Mouse (Mus musculus): ENCODE data around the gene Zdhhc22.

The Zdhhc22 gene

DNA sequence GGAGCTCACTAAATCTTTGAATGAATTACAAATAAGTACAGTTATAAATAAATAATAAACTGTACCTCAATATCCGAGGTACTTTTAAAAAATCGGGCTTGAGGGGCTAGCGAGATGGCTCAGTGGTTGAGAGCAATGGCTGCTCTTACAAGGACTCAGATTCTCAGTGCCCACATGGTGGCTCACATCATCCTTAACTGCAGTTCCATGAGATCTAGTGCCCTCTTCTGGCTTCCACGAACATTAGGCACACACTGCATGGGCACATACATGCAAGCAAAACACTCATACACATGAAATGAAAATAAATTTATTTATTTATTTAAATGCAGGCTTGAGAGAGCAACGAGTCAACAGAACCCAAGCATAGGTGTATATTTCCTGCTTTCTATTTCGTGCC, 5.7 kb upstream of the Zdhhc22 start:
- no peak for DNase-seq (ENCODE audit: low spot score in 2 of 2)

DNA sequence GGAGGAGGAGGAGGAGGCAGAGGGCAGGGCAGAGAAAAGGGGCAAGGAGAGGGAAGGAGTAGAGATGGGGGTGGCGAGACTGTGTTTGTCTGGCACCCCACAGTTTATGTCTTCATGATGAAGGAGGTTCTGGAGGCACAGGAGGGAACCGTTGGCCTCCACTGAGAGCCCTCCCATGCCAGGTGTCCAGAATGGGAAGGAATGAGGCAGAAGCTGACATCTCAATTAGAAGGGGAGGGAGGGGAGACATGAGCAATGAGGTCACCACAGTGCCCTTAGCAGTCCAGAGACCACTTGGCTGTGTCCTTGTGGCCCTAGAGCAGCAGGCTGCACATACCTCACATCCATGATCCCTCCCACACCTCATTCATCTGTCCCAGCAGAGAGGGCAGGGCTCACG, 4.5 kb upstream of the Zdhhc22 start:
- no peak for DNase-seq (ENCODE audit: low spot score in 2 of 2)

DNA sequence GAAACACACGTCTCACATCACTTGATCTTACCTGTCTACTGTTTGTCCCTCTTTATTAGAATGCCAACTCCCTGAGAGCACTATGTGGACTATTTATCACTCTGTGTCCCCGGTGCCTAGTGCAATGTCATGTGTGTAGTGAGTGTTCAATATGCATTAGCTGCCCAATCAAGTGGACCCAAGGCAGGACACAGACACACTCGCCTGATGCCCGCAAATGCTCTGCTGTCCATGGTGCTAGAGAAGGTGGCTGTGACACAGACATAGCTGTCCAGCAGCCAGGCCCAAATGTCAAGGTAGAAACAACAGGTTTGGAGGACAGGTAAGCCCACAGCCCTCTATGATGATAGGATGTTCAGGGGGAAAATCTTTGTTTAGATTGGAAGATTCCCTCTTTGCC, 3.9 kb upstream of the Zdhhc22 start:
- no peak for DNase-seq (ENCODE audit: low spot score in 2 of 2)

DNA sequence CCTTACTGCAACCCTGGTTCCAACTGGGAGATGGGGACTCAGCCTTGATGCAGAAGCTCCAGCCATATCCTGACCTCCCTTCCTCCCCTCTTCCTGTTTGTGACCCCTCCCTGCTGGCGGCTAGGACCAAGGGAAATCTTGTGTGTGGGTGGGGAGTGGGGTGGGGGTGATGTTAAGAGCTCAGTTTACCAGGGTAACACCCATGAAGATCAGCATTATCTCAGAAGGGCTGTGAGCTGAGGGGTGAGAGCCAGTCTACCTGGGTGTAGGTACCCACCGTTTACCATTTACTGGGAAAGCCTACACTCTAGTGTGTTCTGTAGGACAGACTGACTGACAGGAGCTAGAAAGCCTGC, 503 bp upstream of the Zdhhc22 start:
- no peak for DNase-seq (ENCODE audit: low spot score in 2 of 2)

DNA sequence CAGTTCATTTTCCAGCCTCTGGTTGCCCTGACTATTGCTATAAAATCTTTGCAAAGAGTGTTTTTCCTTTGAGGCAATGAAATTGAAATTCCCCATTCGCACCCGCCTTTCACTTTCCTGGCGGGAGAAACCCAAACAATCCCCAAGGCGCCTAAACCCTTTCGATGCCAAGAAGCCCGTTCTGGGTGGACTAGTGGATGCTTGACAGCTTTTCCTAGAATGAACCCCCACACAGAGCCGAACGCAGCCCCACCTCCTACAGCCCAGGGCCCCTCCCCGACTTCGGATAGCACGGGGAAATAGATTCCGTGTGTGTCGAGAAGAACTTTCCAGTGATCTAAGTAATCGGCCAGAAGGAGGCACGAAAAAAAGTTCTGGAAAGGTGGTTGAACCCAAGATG, 852 bp downstream of the Zdhhc22 start:
- DNase-seq (ENCODE audit: low spot score in 2 of 2): no peak

DNA sequence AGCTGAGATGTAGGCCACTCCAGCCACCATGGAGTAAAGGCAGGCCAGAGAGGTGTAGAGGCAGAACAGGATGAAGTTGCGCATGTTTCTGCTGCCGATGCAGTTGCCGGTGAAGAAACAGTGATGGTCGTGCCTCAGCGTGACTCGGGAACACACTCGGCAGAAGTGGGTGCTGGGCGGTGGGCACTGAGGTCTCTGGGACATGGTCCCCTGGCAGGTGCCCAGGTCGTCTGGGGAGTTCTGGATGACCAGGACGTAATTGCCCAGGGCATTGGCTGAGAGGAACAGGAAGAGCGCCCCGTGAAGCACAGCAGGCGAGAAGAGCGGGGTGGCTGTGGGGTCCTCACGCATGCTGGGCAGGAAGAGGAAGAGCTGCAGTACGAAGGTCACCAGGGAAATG, 2.0 kb downstream of the Zdhhc22 start:
- DNase-seq (ENCODE audit: low spot score in 2 of 2): no peak

DNA sequence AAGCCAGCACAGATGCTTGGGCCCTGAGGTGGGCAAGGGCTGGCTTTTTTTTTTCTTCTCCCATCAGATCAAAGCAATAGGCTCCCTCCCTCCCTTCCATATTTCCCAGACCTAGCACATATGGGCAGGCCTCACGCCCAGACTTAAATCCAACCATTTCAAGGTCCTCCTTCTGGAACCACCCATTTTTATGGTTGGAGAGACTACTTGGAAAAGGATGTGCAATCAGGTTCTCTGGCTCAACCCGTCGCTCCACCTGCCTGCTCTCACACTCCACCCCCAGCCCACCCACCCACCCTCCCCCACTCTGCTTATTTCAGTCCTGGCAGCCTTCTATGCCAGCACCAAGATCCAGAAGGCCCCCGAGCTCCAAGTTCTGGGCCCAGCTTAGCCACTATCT, 3.7 kb downstream of the Zdhhc22 start:
- DNase-seq (ENCODE audit: low spot score in 2 of 2): no peak

DNA sequence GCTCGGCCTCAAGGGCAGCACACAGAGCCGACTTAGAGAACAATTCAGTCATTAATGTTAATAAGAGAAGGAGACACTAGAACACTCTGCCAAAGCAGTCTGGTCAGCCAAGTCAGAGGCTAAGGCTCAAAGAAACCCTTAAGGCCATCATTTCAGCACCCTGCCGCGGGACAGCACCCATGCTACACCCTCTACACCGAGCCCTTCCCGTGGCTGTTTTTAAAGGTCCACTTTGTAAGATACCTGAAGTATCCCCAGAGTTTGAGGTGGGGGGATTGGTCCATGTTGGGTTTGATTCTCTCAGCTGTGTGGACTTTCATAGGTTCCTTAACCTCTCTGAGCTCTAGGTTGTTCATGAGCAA, 6.1 kb downstream of the Zdhhc22 start:
- DNase-seq (ENCODE audit: low spot score in 2 of 2): no peak

DNA sequence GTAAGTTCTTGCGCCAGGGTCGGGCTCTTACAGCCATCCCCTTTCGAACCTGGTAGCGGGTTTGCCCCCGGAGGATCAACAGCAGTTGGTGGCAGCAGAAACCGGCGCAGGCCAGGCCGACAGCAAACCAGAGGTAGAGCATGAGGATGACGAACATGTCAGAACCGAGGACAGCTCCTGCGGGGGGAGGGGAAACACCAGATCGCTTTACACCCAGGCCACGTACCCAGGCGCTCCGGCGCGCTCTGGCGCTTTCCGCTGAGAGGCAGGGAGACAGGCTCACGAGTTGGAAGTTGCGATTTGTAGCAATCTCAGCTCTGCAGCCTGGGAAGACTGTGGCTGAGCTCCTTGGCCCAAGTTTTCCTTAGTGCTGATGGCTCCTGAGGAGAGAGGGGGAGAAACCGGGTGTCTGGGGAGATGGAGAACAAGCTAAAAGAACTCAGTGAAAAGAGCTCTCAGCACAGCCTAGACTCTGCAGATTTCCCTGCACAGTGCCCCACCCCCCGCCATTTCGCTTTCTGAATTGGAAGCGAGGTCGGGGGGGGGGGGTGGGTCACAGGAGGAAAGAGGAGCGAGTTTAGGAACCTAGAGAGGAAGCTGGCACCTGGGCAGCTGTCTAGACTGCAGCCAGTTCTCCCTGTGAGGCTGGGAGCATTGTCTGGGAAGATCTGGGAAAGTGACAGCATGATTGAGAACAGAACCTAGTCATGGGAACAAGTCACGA, 6.6 kb downstream of the Zdhhc22 start:
- peak; percentile 61 to 65 for DNase-seq (ENCODE audit: low spot score in 2 of 2)

DNA sequence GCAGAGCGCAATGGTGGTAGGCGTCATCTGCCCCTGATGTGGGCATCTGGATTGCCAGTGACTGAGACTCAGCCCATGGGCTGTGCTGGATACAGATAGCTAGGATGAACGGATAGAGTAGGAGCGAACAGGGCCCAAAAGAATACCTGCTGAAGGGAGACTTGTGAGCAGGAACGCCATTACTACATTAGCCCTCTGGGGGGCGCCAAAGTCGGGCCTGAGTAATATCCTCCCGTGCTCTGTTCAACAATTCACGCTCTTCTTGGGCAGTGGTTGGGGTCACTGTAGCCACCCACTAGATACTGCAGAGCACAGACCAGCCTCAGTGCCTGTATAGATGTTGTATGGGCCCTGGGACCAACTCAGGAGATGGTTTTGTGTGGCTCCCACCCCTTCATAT, 9.1 kb downstream of the Zdhhc22 start:
- DNase-seq (ENCODE audit: low spot score in 2 of 2): no peak

DNA sequence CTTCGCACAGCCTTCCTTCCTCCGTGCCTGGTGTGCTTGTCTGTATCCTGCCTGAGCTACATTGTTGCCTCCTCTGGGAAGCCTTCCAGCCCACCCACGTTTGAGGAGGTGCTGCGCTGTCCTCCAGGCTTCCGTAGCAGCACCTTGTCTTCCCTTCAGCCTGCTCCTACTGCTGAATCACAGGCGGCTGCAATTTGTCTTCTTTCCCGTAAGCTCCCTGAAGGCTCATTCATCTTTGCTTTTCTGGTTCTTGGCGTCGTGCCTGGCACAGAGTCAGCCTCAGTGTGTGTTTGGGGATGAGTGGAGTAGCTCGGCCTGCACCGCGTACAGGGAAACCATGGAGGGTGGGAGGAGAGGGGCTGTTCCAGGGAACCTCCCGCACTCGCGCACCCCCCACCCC, 12.4 kb downstream of the Zdhhc22 start:
- DNase-seq (ENCODE audit: low spot score in 2 of 2): no peak

DNA sequence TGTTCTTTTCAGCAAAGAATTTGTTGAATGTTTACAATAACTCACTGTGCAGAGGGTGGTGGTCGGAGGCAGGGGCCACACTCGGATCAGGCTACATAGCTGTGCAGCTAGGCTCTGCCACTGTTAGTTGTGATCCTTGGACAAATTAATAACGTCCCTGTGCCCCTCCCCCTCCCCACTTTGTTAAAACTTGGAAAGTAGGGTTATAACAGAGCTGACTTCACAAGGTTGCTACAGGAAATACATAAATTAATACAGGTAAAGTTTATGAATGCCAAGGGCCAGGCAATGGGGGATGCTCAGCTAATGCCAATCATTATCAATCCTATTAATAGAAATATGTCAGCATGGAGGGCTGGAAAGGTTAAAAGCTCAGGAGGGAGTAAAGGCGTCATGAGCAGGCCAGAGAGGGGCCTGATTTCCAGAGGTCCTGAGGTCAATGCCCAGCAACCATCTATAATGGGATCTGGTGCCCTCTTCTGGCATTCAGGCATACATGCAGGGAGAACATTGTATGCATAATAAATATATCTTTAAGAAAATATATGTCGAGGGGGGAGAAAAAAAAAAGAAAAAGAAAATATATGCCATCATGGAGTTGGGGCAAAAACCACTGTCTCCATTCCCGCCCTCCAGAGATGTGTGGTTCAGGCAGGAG, 13.6 kb downstream of the Zdhhc22 start:
- no peak for DNase-seq (ENCODE audit: low spot score in 2 of 2)

DNA sequence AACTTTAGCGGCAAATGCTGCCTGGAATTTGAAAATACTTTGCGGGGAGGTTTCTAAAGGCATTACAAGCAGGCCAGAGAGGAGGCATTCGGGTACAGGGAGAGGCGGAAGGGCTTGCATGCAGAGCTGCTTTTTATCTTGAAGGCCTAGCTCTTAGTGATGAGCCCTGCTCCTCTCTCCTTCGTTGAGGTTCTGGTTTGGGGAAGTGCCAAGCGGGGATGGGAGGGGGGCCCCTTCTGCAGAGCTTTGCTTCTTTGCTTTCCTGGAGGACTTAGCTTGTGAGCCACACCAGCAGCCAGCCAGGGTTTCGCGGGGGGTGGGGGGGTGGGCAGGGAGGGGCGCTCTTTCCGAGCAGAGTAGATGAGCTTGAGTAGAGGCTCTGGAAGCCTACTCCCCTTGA, 14.5 kb downstream of the Zdhhc22 start:
- DNase-seq (ENCODE audit: low spot score in 2 of 2): no peak

DNA sequence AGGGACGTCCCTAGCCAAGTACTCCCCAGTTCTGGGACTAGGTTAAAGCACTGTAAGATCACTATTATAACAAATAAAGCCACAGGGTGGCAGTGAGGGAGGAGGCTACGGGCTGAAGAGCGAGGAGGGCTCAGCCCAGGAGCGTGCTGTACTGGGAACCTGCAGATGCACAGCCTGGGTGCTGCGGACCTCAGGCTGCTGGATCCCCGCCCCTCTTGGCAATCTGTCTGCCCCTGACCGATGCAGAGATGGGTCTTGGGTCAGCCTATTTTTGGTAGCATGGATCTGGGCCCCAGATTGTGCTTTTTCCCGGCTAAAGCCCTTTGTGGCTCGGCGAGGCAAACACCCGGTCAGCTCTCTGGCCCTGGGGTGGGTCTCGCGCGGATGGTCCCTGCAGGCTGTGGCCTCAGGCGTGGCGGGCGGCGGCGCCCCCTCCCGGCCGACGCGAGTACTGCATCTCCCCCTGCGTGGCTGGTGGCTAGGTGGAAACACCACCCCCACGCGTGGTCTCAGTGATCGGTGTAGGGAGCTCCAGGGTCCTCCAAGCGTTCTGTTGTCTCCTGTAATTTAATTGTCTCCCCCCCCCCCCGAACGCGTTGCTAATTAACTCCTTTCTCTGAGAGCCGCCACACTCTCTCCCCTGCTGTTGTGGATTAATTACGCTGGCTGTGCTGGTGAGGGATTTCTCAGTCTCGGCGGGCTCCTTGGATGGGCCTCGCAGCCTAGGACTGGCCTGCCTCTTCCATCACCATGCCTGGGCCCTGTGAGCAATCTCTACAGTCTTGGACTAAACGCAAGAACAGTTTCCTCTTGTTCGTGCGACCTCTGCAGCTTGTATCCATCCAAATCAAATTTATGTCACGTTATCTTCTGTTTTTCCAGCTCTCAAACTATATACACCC, 15.6 kb downstream of the Zdhhc22 start:
- DNase-seq (ENCODE audit: low spot score in 2 of 2): peak in 1 of 2 experiments; percentile 74

DNA sequence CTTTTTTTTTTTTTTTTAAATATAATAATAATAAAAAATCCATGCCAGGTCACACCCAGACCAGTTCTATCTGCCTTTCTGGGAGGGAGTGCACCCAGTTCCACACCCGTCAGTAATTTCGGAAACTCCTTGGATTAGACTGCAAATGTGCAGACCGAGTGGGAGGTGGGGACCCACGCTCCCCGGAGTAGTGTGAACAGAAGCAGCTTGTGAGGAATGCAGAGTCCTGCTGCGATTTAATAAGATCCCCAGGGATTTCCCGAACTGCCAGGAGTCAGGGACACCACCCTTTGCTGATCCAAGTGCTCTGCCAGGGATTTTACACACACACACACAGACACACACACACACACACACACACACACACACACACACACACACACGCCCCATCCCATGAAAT, 16.5 kb downstream of the Zdhhc22 start:
- no peak for DNase-seq (ENCODE audit: low spot score in 2 of 2)

DNA sequence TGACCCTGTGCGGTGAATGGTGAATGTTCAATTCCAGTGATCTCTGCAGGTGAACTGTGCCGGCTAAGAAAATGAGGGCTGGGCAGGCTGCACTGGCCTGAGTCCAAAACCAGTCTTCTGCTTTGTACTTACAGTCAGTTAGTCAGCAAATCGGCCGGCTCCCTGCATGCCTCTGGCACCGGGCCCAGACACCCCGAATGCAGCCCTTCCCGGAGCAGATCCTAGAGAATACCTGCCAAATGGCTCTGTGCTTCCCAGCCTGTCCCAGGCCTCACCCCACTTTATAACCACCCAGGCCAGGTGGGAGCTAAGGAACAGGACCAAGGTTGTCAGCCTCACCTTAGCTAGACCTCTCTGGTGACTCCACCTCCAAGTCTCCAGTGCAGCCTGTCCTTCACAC, 17.0 kb downstream of the Zdhhc22 start:
- peak in 1 of 2 experiments; percentile 69 for DNase-seq (ENCODE audit: low spot score in 2 of 2)

DNA sequence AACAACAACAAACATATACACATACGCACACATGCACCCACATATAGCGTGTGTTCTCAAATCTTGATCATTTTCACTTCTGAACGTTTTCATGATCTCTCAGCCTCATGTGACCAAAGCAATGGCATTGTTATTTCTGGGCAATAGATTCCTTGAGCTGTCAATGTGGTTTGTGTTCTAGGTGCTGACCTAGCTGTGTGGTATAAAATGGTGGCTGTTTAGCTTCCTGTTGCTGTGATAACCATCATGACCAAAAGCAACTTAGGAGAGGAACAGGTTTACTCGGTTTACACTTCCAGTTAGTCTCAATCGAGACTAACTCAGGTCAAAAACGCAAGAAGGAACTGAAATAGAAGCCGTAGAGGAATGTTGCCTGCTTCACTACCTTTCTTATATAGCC, 19.1 kb downstream of the Zdhhc22 start:
- DNase-seq (ENCODE audit: low spot score in 2 of 2): no peak

DNA sequence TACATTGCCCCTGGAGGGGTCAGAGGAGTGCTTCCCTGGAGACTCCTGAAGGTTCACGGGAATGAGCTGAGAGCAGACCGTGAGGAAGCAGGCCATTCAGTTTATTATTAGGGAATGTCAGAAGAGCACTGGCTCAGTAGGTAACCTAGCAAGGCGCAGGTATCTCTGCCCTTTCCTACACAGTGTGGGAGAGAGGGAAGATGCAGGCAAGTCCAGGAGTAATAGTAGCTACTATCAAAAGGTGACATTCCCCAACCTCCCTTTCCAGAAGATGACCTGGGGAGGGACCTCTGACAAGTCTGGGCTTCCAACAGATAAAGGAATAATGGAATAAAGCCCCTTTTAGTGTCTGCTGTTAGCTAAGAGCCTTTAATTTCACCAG, 21.0 kb downstream of the Zdhhc22 start:
- no peak for DNase-seq (ENCODE audit: low spot score in 2 of 2)

DNA sequence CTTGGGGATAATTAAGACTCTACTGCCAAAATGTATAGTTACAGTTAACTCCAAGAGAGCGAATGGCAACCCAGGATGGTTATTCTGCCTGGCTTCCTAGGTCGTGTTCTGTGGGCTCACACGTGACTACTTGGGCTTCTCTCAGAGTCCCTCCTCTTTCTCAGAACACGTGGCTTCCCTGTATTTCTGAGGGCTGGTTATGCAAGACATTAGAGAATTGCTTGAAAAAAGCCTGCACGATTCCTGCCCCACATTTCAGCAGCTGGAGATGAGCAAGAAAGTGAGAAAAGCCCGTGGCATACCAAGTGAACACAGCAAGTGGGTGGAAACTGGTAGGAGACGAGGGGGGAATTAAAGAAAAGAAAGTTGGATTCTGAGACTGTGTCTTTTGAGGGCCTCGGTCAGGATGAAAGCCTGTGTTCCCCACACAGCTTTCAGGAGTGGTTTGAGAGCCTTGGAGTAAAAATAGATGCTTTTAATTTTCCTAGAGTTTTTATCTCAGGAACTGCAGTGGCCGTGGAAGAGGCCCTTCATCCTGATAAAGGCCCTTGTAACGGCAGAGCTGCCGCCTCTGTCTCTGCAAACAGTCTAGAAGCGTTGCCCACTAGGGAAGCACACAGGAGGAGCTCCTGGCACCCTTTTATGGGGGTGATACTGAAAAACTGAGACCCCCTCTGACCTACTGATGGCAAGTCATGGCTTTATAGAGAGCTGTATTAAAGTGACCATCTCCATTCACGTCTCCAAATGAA, 21.6 kb downstream of the Zdhhc22 start:
- DNase-seq (ENCODE audit: low spot score in 2 of 2): peak in 1 of 2 experiments; percentile 77

DNA sequence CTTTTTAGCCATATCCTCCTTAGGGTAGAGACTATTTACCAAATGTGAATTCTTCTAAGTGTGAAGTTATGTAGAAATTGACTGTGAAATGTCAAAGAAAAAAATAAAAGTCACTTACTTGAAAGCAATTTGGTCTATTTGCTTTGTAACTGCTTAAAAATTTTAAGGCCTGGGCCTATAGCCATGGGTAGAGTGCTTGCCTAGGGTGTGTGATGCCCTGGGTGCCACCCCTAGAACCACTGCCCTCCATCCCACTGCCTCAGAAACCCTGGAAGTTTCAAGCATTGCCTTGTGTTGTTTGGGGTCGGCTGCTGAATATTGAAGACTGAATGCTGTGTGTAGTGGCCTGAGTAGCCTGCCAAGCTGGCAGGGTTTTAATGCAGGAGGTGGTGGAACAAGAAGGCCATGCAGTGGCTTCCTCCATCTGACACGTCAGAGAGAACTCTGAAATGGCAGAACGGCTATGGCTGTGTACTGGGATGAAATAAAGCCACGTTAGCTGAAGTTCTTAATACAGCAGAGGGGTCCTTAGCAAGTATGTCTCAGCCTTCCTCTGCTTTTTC, 24.9 kb downstream of the Zdhhc22 start:
- no peak for DNase-seq (ENCODE audit: low spot score in 2 of 2)

DNA sequence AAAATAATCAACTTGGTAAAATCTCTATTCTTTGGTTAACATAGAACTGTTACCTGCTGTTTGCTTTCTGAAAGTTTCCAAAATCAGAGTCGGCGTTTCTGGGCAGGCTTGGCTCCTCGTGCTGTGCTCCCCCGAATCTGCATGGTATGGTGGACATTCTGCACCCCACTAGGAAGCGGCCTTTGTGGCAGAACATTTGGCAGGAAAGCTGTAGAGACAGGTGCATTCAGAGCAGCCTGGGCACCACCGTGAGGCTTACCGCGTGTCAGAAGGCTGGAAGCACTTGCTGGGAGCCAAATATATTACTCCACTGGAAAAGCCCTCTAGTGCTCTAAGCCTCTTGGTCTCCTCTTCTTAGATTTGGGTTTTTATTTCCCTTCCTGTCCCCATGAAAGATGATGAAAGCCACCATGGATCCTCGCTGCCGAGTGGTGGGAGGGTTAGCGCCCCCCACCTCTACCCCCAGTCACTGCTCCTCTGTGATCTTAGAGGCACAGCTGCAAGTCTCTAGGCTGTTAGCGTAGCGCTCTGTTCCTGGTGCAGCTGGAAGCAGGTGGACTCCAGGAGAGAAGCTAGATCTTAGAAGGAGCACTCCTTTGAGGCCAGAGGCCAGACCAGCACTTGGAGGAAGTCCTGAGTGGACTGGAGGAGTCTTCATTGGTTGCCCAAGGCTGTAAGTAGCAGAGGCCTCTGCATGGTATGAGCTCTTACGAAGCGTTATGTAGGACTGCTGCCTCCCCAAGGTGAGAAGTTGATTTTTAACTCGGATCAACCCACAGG, 25.8 kb downstream of the Zdhhc22 start:
- DNase-seq (ENCODE audit: low spot score in 2 of 2): no peak

All from frontal cortex, postnatal 10 days (tissue).